Mouse (Mus musculus) CH12.LX (cell line): ENCODE data around the gene Hoxd11. TPM values are rescaled to one million over a fixed set of nuclear protein-coding genes. Genes with fewer than 3 reads are reported as not detected.

Source experiments
- DNase-seq: peaks from one replicate; pipeline ENCODE4 v3.0.0-alpha.2; 2013; ENCODE audit errors: extremely low read depth
- H3K27ac ChIP-seq: 2 replicates; pipeline ENCODE4 v1.5.1; 2012; ENCODE audit warnings: low read depth, mild to moderate bottlenecking, control low read depth, moderate library complexity; ENCODE audit not compliant: insufficient read depth
- H3K27me3 ChIP-seq: replicated peaks from 2 replicates; pipeline ENCODE3; 2012; ENCODE audit warnings: inconsistent platforms
- H3K36me3 ChIP-seq, 2 experiments: replicated peaks in 1 of 2; 2 replicates each; pipeline versions ENCODE3 to v1.6.1; 2012; ENCODE audit warnings: inconsistent platforms in 1 of 2, low read length in 1 of 2, mild to moderate bottlenecking in 1 of 2, mixed read lengths in 1 of 2, moderate library complexity in 1 of 2; ENCODE audit not compliant: control insufficient read depth in 1 of 2, insufficient read depth in 1 of 2
- H3K4me1 ChIP-seq, 2 experiments: 2 replicates each; pipeline ENCODE4 v1.6.1; 2012; ENCODE audit warnings: inconsistent platforms in 1 of 2, moderate library complexity in 1 of 2; ENCODE audit not compliant: insufficient read depth in 2 of 2, control insufficient read depth in 1 of 2
- H3K4me2 ChIP-seq: 2 replicates; pipeline ENCODE4 v1.6.1; 2012; ENCODE audit warnings: low read depth, mild to moderate bottlenecking, control low read depth; ENCODE audit not compliant: poor library complexity, insufficient read depth, severe bottlenecking
- H3K4me3 ChIP-seq, 3 experiments: fragments of 150-350 bp in 1 of 3; sonication (generic) in 1 of 3; replicated peaks in 1 of 3; 2 replicates each; pipeline versions ENCODE3 to v1.5.1; 2011 to 2012; ENCODE audit warnings: low read depth in 2 of 3, low read length in 2 of 3, mild to moderate bottlenecking in 2 of 3, moderate library complexity in 2 of 3, control low read depth in 1 of 3, improper control_type of control experiment in 1 of 3, inconsistent platforms in 1 of 3, mixed read lengths in 1 of 3; ENCODE audit not compliant: poor library complexity in 1 of 3
- H3K79me2 ChIP-seq: replicated peaks from 2 replicates; pipeline ENCODE4 v1.6.1; 2012; ENCODE audit warnings: mild to moderate bottlenecking, moderate library complexity; ENCODE audit not compliant: control insufficient read depth, poor library complexity, insufficient read depth, severe bottlenecking; ENCODE audit errors: extremely low read depth
- H3K9ac ChIP-seq: 2 replicates; pipeline ENCODE4 v1.6.1; 2012; ENCODE audit warnings: low read depth, mild to moderate bottlenecking, control low read depth, moderate library complexity; ENCODE audit not compliant: insufficient read depth
- H3K9me3 ChIP-seq: replicated peaks from 2 replicates; pipeline ENCODE3; 2012; ENCODE audit warnings: low read length, inconsistent platforms, mixed read lengths
- BHLHE40 ChIP-seq: IDR thresholded peaks from 2 replicates; pipeline ENCODE4 v1.6.1; 2011; ENCODE audit warnings: mild to moderate bottlenecking, low read depth, low read length, improper control_type of control experiment
- CTCF ChIP-seq, 2 experiments: IDR thresholded peaks in 1 of 2; conservative IDR thresholded peaks in 1 of 2; 2 replicates each; pipeline ENCODE4 v1.5.1; 2011 to 2012; ENCODE audit warnings: low read depth in 2 of 2, low read length in 2 of 2, improper control_type of control experiment in 1 of 2, inconsistent platforms in 1 of 2, mild to moderate bottlenecking in 1 of 2, moderate library complexity in 1 of 2
- ELF1 ChIP-seq: IDR thresholded peaks from 2 replicates; pipeline ENCODE4 v1.6.1; 2014; ENCODE audit warnings: low read depth, mild to moderate bottlenecking, inconsistent platforms, low read length, improper control_type of control experiment
- HCFC1 ChIP-seq: IDR thresholded peaks from 2 replicates; pipeline ENCODE4 v1.6.1; 2012; ENCODE audit warnings: low read depth, mild to moderate bottlenecking, inconsistent platforms, low read length, improper control_type of control experiment
- IRF4 ChIP-seq: IDR thresholded peaks from 2 replicates; pipeline ENCODE4 v1.6.1; 2014; ENCODE audit warnings: low read depth, mild to moderate bottlenecking, inconsistent platforms, low read length, improper control_type of control experiment
- JUND ChIP-seq: conservative IDR thresholded peaks from 2 replicates; pipeline ENCODE4 v1.6.1; 2011; ENCODE audit warnings: low read depth, low read length, improper control_type of control experiment
- MAFK ChIP-seq: IDR thresholded peaks from 2 replicates; pipeline ENCODE4 v1.6.1; 2011; ENCODE audit warnings: low read length, improper control_type of control experiment; ENCODE audit not compliant: insufficient replicate concordance
- MAX ChIP-seq: IDR thresholded peaks from 2 replicates; pipeline ENCODE4 v1.6.1; 2011; ENCODE audit warnings: low read length, improper control_type of control experiment
- MAZ ChIP-seq: IDR thresholded peaks from 2 replicates; pipeline ENCODE4 v1.6.1; 2012; ENCODE audit warnings: low read depth, mild to moderate bottlenecking, inconsistent platforms, low read length, improper control_type of control experiment, moderate library complexity
- NELFE ChIP-seq: IDR thresholded peaks from 2 replicates; pipeline ENCODE4 v1.6.1; 2011; ENCODE audit warnings: low read depth, low read length, improper control_type of control experiment
- PAX5 ChIP-seq: IDR thresholded peaks from 2 replicates; pipeline ENCODE4 v1.6.1; 2012; ENCODE audit warnings: low read length, inconsistent platforms, mixed read lengths
- POLR2AphosphoS2 ChIP-seq: IDR thresholded peaks from 2 replicates; pipeline ENCODE4 v1.6.1; 2011; ENCODE audit warnings: low read depth, low read length, improper control_type of control experiment
- RAD21 ChIP-seq: IDR thresholded peaks from 2 replicates; pipeline ENCODE4 v1.6.1; 2011; ENCODE audit warnings: low read depth, mild to moderate bottlenecking, low read length, improper control_type of control experiment, moderate library complexity
- RCOR1 ChIP-seq: conservative IDR thresholded peaks from 2 replicates; pipeline ENCODE4 v1.6.1; 2012; ENCODE audit warnings: low read depth, mild to moderate bottlenecking, inconsistent platforms, low read length, improper control_type of control experiment
- SIN3A ChIP-seq: IDR thresholded peaks from 2 replicates; pipeline ENCODE4 v1.6.1; 2012; ENCODE audit warnings: low read length, improper control_type of control experiment, inconsistent platforms
- SMC3 ChIP-seq: IDR thresholded peaks from 2 replicates; pipeline ENCODE4 v1.6.1; 2011; ENCODE audit warnings: low read depth, low read length, improper control_type of control experiment
- TBP ChIP-seq: conservative IDR thresholded peaks from 2 replicates; pipeline ENCODE4 v1.6.1; 2011; ENCODE audit warnings: low read depth, low read length, improper control_type of control experiment
- ZC3H11A ChIP-seq: IDR thresholded peaks from 2 replicates; pipeline ENCODE4 v1.6.1; 2012; ENCODE audit warnings: low read depth, mild to moderate bottlenecking, inconsistent platforms, low read length, improper control_type of control experiment
- dilution Hi-C: fragments of 300-500 bp; cut with MboI; formaldehyde crosslinking; loops from 2 replicates; pipeline ENCODE4 v1.14.3; 2020; ENCODE audit warnings: low sequenced_read_pairs; ENCODE audit not compliant: extremely low pct_unique_long_range_greater_than_20kb, extremely low pct_ligation_motif_present
- in situ Hi-C: fragments of 300-500 bp; cut with MboI; formaldehyde crosslinking; loops from 3 replicates; pipeline ENCODE4 v1.14.3; 2019; ENCODE audit warnings: low sequenced_read_pairs, low pct_ligation_motif_present, low pct_unique_long_range_greater_than_20kb, mixed read lengths
- polyA plus RNA-seq: library from polyadenylated mRNA; unstranded; fragments of >175 nt; gene quantifications from 2 replicates; pipeline ENCODE4 v1.2.1, GENCODE M21; 2012; ENCODE audit warnings: low read depth; ENCODE audit not compliant: insufficient read length
- total RNA-seq, 2 experiments: library from RNA; depleted of rRNA; stranded (reverse); fragments of 300-350 nt in 1 of 2; fragments of >200 nt in 1 of 2; gene quantifications; 2 replicates each; pipeline ENCODE4 v1.2.3; 2012 to 2014

Hoxd11 gene
- total and polyA plus RNA-seq, 3 experiments = not detected

- Histone ChIP-seq H3K9ac (peak overlapping the region; percentile 43), H3K36me3 (no peaks in the 10 kb centered on the region), H3K27ac (no peak overlapping the region), H3K4me1 (0 out of 4 replicates have a peak, but pooled peaks cover 0 to 5% of the 10 kb centered on the region in 2 experiments), H3K79me2 (no peaks in the 10 kb centered on the region), H3K4me2 (peak overlapping the region; percentile 98), H3K27me3 (no peaks in the 10 kb centered on the region), H3K4me3 (no peak overlapping the region), H3K9me3 (peaks cover 11% of the 10 kb centered on the region)
- TF ChIP-seq MAFK = no peak
- no peak for TF ChIP-seq ZC3H11A
- TF ChIP-seq SIN3A = no peak
- no peak for TF ChIP-seq JUND
- no peak for TF ChIP-seq HCFC1
- in situ Hi-C loops = loop anchor here (25.0 kb wide), 1 partner anchor 1085 kb away; the partner anchor contains the start of gene Chrna1
- DNase-seq = no peak
- dilution Hi-C loops = no loop called here
These were observed 7.5 kb upstream of the Hoxd11 start for GRCm38 (mm10) chr2:74671847-74672246.

DNA sequence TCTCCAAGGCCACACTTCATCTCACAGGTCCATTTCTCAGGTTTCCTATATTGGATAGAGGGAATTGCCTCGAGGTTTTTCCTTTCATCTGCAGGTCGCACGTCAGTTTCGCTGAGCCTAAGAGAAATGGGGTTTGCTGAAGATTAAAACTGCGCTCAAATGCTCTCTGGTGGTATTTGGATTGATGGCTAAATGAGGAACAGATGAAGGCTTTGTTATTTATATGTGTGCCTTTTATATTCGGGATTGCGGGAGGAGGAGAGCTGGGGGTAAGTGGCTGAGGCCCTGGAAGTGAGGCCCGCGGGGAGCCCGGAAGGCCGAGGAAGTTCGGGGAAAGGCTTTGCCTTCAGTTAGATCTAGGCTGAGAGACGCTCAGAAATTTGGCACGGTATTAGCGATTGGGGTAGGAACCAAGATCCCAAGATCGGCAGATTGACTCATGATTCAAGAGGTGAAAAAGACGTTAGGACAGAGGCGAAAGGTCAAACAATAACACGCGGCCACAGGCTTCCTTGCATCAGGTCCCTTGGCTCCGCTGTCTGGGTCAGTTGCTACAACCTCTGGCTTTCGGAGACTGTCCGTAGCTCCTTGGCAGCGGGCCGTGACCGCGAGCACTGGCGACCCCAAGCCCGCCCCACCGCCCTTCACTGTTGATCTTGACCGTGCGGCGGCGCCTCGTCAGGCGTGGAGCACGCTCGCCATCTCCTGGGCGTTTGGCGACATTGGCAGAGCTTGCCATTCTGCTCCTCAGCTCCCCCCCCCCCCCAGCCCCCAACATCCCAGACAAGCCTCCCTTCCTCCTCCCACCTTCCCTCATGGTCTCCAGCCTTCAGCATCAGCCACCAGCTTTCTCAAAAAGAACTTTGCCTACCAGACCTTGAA lies 6.6 kb upstream of the Hoxd11 start:
- in situ Hi-C loops = loop anchor here (25.0 kb wide), 1 partner anchor 1085 kb away; the partner anchor contains the start of gene Chrna1
- Histone ChIP-seq H3K27me3 (no peaks in the 10 kb centered on the region), H3K9me3 (peaks cover 9% of the 10 kb centered on the region), H3K4me1 (0 out of 4 replicates have a peak, but pooled peaks cover 0 to 5% of the 10 kb centered on the region in 2 experiments), H3K79me2 (no peaks in the 10 kb centered on the region), H3K4me3 (peak overlapping the region in 2 of 3 experiments; percentile 36 to 41), H3K27ac (no peak overlapping the region), H3K4me2 (peak overlapping the region; percentile 98), H3K36me3 (no peaks in the 10 kb centered on the region), H3K9ac (peak overlapping the region; percentile 43)
- TF ChIP-seq RCOR1 = no peak
- peak in 1 of 2 experiments; percentile 78; a peak in 2 of 4 replicates for TF ChIP-seq CTCF (conservative IDR thresholded peaks at IDR 0.05 in 1 of 2, IDR thresholded peaks at IDR 0.05 in 1 of 2; ENCODE audit: low read depth in 2 of 2, low read length in 2 of 2)
- TF ChIP-seq MAX = no peak
- no peak for TF ChIP-seq JUND
- TF ChIP-seq IRF4 = peak; percentile 43; the same call in 1 of the 2 replicates
- peak; percentile 72 for TF ChIP-seq SMC3
- TF ChIP-seq PAX5 = no peak
- TF ChIP-seq MAZ = peak; percentile 59; the same call in 1 of the 2 replicates
- TF ChIP-seq BHLHE40 = peak; percentile 38; the same call in 1 of the 2 replicates
- TF ChIP-seq POLR2AphosphoS2 = no peak
- no peak for TF ChIP-seq TBP
- TF ChIP-seq RAD21 = peak; percentile 73
- TF ChIP-seq NELFE = peak; percentile 34; the same call in 1 of the 2 replicates
- TF ChIP-seq ELF1 = no peak
- peak; percentile 45 for DNase-seq
- dilution Hi-C loops = no loop called here
